Mouse (Mus musculus) frontal cortex, postnatal 36 days (tissue): ENCODE measurements around the gene Tha1.

Experiments
- DNase-seq, 2 experiments: peaks; one replicate each; pipeline ENCODE4 v3.0.0; 2022; ENCODE audit warnings: low spot score in 2 of 2

Tha1 gene

DNA sequence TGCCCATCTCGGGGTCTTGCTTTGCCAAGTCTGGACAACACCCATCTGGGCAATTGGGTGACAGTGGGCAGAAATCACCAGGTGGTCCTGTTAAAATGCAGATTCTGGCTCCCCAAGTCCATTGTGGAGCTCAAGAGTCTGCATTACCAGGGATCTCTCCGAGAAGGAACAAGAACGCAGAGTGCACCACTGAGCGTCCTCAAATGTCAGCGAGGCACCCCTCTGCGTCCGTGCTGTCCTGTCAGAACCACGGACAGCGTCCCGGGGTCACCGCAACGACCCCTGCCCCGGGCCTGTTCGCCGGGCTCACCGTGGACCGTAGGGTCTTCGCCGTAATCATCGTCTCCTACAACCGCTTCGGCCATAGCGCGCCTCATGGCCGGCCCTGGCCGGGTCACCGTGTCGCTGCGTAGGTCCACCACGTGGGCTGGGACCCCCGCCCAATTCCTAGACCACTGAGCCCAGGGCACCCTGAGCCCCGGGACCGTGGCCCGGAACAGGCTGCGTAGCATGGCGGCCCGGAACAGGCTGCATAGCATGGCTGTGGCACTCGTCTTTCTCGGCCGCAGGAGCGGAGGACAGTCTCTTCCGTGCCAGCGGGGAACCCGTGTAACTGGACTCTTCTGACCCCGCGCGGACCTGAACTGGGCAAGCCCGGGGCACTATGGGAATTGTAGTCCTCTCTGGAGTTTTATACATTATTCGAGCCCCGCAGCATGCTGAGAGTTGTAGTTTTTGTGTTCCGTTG, at the start of gene Tha1:
TSS of gene Tha1 (minus strand) at position 621 of the 748 bp plus-strand sequence.
- DNase-seq, result peak; percentile 72 to 83

DNA sequence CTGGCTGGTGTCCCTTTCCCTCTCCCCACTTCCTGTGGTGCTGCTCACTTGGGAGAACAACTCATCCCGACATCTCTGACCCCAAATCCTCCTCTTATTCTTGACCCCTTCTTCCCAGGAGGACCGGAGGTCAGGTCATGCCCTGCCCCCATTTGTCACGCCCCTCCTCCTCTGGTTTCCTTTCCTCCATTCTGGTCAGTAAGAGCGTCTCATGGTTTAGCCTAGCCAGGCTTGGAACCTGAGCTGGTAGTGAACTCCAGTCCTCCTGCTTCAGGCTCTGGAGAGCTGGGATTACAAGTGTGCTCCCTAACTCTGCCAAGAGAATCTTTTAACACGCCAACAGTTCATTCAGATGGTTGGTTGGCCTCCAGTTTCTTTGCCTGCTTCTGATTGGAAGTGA, 45.9 kb upstream of the Tha1 start:
- no peak for DNase-seq

DNA sequence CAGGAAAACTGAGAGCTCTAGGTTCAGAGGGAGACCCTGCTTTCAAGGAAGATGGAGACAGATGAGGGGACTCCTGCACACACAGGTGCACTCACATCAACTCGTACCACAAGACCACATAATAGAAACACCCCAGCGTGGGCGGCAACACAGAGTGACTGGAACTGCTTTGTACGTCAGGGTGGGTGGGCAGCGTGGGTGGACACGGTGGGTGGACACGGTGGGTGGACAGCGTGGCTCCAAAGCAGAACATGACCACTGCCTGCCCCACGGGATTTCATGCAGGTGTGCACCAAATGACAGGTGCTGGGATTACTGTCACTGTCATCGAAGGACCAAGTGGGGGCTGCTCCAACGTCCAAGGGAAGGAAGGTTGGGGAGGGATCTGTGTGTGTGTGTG, 45.3 kb upstream of the Tha1 start:
- DNase-seq, result no peak

DNA sequence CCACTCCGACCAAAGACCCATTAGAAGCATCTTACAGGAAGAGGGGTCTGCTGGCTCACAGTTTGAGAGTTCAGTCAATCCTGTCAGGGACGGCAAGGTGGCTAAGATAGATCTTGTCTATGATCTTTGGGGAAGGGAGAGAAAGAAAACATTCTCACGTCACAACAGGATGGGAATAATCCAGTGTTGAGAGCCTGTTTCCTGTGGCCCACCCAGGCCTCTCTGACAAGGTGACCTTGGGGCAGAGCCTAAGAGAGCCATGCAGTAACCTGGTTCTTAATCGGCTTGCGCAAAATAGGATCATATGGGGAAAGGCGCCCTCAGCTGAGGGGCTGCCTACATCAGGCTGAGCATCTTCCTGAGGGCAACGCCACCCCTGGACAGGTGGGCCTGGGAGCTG, 42.6 kb upstream of the Tha1 start:
- DNase-seq, result no peak

DNA sequence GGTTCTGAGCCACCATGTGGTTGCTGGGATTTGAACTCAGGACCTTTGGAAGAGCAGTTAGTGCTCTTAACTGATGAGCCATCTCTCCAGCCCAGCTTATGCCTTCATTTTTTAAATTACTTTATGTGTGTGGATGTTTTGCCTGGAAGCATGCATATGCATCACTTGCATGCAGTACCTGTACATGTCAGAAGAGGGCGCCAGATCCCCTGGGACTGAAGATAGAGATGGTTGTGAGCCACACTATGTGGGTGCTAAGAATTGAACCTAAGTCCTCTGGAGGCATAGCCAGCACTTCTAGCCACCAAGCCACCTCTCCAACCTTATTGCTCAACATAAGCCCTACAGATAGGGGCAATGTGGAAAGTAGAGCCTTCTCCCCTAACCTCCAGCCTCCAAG, 42.1 kb upstream of the Tha1 start:
- DNase-seq, result no peak

DNA sequence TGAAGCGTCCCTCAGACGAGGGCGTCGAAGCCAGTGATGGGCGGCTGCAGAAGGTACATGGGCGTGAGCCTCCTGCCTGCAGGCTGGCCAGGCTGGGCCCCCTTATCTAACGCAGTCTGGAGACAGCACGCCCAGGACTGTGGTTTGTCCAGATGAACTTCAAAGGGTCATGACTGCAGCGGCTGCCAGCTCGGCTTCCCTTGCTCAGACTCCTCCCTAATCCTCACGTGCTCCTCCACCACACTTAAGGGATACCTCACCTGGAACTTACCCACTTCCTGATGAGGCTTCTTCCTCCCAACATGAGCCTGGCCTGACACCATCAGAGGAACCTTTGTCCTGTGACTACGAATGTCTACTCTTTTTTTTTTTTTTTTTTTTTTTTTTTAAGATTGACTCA, 41.2 kb upstream of the Tha1 start:
- DNase-seq, result no peak

DNA sequence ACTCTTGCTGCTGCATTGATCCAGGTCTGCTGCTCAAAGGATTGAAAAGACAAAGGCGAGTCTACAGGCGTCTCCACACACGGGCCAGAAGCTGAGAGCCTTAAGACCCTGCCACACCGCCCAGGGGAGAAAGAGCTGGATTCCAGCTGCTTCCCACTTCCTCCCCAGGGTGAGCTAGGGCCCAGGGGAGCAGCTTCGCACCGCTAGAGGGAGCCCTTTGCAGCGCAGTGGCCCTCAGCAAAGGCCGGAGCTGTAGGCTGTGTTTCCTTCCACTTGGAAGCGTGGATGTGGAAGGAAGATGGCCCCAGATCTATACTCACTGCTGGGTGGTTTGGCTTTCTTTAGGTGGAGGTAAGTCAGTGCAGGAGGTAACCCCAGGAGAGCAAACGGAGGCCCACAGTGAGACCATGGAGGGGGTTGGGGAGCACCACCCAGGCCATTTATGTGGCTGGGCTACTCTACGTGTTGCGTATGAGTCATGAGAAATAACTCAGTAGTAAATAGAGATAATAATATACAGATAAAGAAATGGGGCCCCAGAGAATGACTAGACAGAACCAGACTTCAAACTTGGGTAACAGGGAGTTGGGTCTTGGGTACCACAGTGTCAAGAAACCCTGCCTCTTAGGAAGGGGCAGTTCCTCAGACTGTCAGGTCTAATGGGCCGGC, 39.5 kb upstream of the Tha1 start:
- peak; percentile 77 to 80 for DNase-seq

DNA sequence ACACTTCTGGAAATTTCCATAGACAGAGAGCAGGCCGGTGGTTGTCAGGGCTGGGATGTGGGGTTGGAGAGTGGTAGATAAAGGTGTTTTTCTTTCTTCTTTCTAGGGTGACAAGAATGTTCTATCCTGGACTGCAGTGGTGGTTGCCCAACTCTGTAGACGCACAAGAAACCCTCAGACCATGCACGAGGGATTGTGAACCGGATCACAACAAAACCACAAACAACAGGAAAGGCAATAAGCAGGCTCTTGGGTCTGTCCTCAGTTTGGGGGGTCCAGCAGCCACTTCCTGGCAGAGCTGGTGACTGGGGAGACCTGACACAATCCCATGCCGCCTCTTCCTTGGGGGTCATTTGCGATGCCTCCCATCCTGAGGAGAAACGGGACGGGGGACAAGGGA, 36.1 kb upstream of the Tha1 start:
- DNase-seq, result no peak

DNA sequence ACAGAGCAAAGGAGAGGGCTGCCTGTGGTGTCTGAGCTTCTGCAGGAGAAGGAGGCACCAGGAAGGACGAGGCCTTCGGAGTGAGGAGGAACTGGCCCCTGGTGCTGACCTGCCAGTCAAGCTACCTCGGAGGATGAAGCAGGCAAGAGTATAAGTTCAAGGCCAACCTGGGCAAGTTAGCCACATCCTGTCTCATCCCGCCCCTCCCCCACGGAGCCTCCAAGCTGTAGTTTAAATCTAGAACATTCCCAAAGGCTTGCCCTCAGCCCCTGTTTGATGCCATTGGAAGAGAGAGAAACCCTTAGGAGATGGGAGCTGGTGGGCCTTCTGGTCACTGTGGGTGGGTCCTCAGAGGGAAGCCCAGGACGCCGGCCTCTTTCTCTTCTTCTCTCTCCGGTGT, 31.2 kb upstream of the Tha1 start:
- no peak for DNase-seq

DNA sequence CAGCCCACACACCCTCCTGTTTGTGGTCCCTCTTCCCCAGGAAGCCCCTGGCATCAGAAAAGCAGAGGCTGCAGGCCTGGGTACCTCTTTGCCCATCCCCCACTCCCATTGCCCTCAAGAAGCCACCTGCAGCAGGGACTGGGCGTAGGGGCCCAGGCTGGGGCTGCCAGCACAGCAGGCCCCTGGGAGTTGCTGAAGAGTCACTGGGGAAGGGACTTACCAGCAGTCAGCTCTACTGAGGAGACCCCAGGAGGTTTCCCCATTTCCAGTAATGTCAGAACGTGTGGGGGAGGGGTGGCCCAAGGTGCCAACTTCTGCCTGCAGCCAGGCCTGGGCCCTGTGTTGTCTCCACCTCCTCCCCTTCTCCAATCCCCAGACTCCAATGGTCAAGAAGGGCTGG, 29.0 kb upstream of the Tha1 start:
- DNase-seq, result no peak

DNA sequence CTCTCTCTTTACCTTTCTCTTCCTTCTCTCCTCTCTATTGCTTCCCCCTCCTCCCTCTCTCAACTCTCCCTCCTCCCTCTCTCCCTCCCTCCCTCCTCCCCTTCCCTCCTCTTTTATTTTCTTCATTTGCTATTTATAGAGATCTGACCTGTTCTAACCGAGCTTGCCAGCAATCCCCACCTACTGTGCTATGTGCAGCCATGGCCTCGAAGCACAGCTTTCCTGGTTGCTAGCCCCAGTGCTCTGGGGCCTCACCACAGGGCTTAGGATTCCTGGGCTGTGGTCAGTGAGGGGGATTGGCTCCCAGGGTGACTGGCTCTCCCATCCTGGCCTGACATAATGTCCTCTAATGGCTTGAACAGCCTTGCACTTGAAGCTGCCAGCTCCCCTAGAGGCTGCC, 23.3 kb upstream of the Tha1 start:
- DNase-seq, result no peak

DNA sequence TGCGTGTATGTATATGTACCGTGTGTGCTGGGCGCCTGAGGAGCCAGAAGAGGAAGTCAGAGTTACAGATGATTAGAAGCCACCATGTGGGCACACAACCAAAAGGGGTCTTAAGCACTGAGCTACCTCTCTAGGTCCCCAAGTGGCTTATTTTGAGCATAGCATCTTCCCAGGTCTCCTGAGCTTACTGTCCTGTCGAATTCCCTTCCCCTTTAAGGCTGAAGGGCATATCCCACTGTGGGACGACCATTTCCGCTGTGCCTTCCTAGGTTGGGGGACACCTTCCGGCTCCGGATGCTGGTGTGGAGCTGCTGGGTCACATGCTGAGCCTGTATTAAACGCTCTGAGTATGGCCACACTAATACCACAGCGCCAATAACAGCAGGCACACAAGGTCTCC, 21.4 kb upstream of the Tha1 start:
- no peak for DNase-seq

DNA sequence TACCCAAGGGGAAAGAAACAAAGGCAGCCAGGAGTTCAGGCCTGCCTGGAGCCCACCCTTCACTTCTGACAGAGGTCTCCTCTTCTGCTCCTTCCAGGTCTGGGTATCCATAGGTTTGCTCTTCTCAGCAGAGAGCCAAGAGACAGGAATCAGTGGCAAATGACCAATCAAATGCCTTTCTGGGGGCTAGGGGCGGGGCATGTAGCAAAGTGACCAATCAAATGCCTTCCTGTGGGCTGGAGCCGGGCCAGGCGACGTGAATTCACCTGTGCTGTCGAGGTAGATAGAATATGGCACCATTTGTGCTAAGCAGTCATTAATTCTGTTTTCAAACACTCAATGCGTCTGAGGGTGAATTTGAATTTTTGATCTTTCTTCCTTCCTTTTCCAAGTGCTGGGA, 18.9 kb upstream of the Tha1 start:
- no peak for DNase-seq

DNA sequence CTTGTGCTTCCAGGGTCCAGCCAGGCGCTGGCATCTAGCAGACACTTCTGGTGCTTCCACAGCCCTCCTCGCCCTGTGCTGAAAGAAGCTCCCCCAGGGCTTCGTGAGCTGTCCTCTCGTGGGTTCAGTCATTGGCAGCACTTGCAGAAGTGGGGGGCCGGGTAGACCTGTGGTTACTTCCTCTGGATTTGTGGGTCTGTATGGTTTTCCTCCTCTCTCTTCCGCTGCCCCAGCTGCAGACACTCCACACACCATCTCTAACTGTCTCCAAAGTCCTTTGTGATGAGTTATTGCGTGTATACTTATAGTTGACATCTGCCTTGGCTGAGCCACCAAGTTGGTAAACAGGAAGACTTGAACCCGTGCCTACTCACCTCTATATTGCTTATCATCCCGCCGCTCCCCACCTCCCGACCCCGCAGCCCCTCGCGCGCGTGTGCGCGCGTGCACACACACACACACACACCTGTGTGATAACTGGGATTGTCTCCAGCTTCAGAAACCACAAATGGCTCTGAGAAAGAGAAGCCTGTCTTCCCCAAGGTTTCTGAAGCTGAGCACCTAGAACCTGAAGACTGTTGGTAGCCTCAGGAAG, 18.4 kb upstream of the Tha1 start:
- DNase-seq, result no peak

DNA sequence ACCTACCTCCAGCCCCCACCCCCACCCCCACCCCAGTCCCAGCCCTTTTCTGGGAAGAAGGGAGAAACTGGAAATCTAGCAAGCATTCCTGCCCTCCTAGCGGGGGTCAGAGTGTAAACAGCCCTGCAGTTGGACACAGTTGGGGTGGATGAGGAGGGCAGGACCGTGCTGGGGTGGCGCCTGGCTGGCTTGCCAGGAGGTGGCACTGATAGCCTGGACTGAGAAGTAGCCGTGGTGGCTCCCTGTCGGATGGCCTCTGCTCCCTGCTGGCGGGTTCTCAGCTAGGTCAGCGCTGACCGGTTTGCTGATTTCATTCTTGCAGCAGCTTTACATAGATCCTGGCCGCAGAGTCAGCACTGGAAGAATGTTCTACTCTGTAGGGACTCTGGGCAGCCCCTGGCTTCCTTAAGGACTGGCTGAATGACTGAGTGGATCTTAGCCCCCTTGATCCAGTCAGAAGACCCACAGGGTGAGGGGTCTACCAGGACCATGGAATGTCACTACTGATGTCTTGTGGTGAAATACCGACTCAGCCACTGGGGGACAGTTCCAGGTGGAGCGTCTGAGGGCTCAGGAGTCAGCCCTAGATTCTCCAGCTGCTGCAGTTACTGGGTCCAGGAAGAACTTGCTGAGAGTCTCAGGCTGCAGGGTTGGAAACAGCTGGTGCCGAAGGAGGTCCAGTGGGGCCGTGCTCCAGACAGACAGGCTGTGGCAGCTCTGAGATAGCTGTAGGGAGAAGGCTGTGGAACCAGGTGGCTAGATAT, 17.4 kb upstream of the Tha1 start:
- no peak for DNase-seq

DNA sequence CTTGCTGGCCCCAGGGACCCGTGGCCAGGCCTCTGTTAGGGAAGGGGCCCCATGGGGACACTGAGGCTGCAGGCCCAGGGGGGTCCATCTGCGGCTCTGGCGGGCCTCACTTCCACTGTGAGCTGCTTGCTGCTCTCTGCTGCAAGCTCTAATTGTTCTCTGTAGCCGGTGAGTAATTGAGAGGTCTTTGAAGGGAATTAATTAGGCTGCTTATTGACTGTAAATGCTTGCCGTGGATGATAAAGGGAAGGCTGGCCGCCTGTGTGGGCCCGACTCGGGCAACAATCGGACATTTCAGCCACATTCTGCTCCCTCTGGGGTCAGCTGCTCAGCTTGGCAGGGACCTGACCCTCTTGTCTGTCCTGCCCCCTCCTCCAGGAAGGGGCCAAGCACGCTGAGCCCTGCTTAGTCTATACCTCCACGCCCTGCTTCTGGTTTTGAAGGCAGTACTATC, 16.6 kb upstream of the Tha1 start:
- DNase-seq, result no peak

DNA sequence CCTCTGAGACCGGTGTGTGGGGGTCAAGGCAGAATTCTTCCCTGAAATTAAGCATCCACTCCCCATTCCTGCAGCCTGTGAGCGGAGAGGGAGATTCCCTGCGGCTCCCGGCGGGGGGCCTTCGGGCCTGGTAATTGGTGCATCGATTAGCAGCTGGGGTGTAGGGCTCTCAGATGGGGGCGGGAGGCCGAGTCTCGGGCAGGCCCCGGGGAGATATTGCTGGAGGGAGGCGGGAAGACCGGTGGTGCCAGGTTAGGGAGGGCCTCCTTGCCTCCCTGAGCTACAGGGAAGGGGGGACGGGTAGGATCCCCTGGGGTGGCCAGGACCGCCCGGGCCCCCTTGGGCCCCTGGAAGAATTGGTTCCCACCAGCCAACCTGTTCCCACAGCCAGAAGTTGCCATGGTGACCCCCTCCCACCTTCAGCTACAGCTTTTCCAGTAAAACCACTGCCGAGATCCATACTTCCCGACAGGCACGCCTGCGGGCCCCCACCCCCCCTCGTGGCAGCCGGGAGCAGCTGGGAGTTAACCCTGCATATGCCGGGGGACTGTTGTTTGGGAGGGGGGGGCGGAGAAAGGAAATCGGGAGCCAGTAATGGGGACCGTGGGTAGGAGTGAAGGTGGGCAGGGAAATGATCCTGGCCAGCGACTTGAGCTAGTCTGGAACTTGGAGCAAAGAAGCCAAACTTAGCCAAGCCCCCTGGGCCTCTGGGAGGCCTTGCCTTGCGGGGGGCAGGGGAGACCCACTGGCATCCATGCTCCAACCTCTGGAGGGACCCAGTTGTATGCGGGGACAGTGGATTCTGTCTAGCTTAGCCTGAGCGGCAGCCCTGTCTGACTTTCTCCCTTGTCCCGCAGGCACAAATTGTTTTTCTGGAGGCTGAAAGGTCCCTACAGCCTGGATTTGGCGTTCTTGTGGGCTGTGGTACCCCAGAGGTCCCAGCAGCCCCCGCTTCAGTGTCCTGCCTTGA, 15.9 kb upstream of the Tha1 start:
- no peak for DNase-seq

DNA sequence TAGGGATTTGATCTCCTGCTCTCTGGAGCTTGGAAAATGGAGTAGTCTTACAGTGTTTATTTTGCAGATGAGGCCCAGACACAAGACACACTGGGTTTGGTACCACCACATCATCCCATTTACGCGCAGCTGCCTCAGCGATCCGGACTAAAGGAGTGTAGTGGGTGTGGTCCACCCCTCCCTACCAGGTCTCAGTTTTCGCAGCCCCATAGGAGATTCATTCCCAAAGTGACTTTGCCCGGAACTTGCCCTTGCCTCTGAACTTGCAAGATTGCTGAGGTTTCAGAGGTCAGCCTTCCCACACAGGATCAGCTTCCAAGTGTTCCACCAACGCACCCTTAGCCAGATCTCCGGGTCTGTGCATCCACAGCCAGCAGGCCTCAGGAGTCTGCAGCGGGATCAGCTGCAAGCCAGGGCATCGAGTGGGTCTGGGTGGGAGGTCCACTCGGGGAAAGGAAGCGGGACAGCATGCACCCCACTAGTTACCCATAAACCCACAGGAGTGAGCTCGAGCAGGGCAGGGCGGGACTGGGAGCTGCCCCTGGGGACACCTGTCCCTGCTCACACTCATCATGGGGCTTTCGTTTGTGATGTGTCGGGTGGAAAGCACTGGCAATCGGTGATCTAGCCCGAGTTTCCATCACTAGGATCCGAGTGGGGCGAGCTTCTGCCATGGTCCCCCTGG, 15.0 kb upstream of the Tha1 start:
- no peak for DNase-seq

DNA sequence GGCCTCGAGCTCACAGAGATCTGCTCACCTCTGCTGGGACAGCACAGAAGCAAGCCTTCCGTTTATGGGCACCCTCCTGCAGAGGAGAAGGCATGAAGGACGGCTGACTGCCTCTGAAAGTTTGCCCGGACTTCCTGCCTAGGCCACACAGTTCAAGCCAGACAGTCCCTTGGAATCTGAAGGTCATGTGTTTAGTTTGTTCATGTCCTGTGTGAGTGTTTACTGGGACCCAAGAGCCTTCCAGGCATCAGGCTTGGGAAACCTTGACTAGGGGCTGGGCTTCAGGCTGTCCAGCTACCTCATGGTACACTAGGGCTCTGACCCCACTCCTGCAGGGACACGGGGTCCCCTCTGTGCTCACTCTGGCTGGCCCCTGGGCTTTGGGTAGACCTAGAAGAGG, 12.7 kb upstream of the Tha1 start:
- DNase-seq, result no peak

DNA sequence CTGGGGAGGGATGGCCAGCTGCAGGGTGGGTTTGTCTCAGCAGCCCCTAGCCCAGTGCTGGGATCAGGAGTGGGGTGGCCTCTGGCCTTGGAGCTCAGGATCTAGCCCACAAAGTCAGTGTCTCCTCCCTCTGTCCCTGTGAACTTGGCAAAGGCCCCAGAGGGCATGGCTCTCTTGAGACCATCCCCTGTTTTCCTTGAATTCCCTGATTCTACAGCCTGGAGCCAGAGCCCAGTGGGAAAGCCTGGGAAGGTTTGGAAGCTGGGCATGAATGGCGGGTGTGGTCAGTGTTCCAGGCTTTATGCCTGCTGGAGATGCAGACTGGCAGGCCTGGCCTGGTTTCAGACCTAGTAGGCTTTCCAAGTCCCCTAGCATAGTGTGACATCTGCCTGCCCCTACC, 8.9 kb upstream of the Tha1 start:
- no peak for DNase-seq

DNA sequence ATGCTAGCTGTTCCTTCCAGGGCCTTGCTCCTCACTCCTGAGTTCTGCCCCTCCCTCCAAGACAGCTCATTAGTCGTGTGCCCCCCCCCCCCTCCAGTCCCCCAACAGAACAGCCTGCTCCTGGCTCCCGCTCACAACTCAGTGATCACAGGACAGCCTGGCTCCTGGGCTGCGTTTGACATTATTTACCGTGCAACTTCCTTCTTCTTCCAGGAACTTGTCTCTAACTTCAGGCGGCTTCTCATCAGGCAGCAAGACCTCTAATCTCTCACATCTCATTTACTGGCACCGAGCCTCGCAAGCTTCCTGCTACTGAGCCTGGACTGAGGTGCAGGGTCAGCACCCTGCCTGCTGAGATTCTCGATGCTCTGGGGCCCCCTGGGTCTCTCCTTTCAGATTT, 8.5 kb upstream of the Tha1 start:
- DNase-seq, result no peak
